ENCODE assay signal across 8 mouse cellular contexts in the genomic region with DNA sequence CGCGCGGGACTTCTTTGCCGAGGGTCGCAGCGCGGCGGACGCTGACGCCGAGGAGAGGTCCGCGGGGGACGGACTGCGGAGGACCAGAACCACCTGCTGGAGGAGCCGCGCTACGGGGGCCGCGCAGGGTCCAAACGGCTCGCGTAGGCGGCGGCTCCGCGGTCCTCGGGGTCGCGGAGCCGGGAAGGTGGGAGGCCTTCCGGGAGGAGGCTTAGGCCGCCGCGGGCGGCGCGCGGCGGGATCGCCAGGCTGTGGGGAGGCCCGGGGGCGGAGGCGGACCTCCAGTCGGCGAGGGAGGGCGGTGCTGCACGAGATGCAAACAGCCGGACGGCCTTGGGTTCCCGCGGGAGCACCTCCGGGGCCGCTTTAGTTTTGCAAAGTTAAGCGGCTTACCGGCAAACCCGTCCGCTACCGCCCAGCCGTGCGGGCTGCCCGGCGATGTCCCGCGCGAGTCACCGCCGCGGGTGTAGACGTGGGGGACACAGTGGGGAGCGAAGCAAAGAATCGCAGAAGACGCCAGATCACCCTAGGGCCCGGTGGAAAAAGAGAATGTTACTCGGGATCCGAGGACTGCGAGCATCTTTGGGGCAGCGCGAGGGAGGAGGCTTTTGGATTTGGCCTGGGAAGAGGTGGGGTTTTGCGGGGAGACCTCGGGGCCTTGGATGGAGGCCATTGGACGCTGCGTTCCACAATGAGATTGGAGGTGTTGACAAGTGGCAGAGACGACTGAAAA. TPM values are rescaled to one million over a fixed set of nuclear protein-coding genes. Genes with fewer than 3 reads are reported as not detected.
A peak's percentile ranks its signal among the peaks of the same experiment; 100 is the strongest.
DNase-seq lines count a peak whose midpoint lies in the region; ATAC-seq lines count a peak whose summit lies in the region.

No protein-coding gene starts in this region.

- peak overlapping the region; percentile 78 for H3K4me2 ChIP-seq in heart, embryonic 15.5 days

- peak overlapping the region; percentile 89 for H3K4me3 ChIP-seq in forebrain, embryonic 10.5 days
- peak overlapping the region; percentile 98 for H3K4me3 ChIP-seq in heart, embryonic 15.5 days

- H3K9me3 ChIP-seq in forebrain, embryonic 10.5 days = no peaks in the 10 kb centered on the region
- H3K9me3 ChIP-seq in heart, embryonic 15.5 days (replicated peaks) = no peaks in the 10 kb centered on the region

- H3K4me1 ChIP-seq in forebrain, embryonic 10.5 days = peaks cover 33% of the 10 kb centered on the region
- H3K4me1 ChIP-seq in heart, embryonic 15.5 days (replicated peaks) = peaks cover 20% of the 10 kb centered on the region

- H3K27me3 ChIP-seq in forebrain, embryonic 10.5 days (ENCODE audit: poor library complexity, severe bottlenecking) = peaks cover 24% of the 10 kb centered on the region
- 0 out of 2 replicates have a peak, but pooled peaks cover 7% of the 10 kb centered on the region for H3K27me3 ChIP-seq in heart, embryonic 15.5 days

- peak; percentile 10 to 23 for DNase-seq in CD8-positive naive resting alpha-beta T cell, adult 2 months (ENCODE audit: low read depth in 2 of 2, low spot score in 2 of 2)
- peak; percentile 39 for DNase-seq in brain, embryonic 18.5 days (ENCODE audit: low read depth, low spot score)
- DNase-seq in forebrain, embryonic 10.5 days (ENCODE audit: extremely low spot score, low spot score) = peak; percentile 76
- DNase-seq in kidney, postnatal 36 days = peak; percentile 77 to 82
- DNase-seq in lung, adult 18-20 months = peak; percentile 77 to 79
- DNase-seq in ovary, postnatal 10 days (ENCODE audit: low spot score) = peak; percentile 60
- DNase-seq in thymus, postnatal 0 days (ENCODE audit: low spot score) = peak; percentile 56

- WGBS in forebrain, embryonic 10.5 days = under 1% methylated on average over 84 of the region's 84 CpGs
- WGBS in heart, embryonic 15.5 days = under 1% methylated on average over 82 of the region's 84 CpGs

- H3K36me3 ChIP-seq in forebrain, embryonic 10.5 days (replicated peaks) = no peaks in the 10 kb centered on the region
- no peaks in the 10 kb centered on the region for H3K36me3 ChIP-seq in heart, embryonic 15.5 days

- peak overlapping the region; percentile 93 for H3K27ac ChIP-seq in forebrain, embryonic 10.5 days
- peak overlapping the region; percentile 80 for H3K27ac ChIP-seq in heart, embryonic 15.5 days

- H3K9ac ChIP-seq in heart, embryonic 15.5 days = peak overlapping the region; percentile 85

- peak; percentile 79 for ATAC-seq in heart, embryonic 15.5 days (replicated peaks; ENCODE audit: insufficient number of reproducible peaks, insufficient read depth, low FRiP score, low read depth)

RNA-seq across cellular contexts. Expression of gene Gkap1, which starts 1.1 kb away (rescaled TPM):
- polyA plus RNA-seq in forebrain, embryonic 10.5 days (2016; fragmentation: Nextera tagmentation; extraction: Ambion mirVana) = 25.2 and 29.1 TPM in 2 replicates
- 22.2 and 27.4 TPM in 2 replicates for polyA plus RNA-seq in heart, embryonic 15.5 days (2015; fragmentation: Nextera tagmentation; extraction: Ambion mirVana)
- polyA plus RNA-seq in thymus, postnatal 0 days (2015; fragmentation: Nextera tagmentation; extraction: Ambion mirVana) = 8.7 and 9.4 TPM in 2 replicates

RNA-seq across cellular contexts. Expression of gene Ubqln1, which starts 59.0 kb away (rescaled TPM):
- 123 and 133 TPM in 2 replicates for polyA plus RNA-seq in forebrain, embryonic 10.5 days (2016; fragmentation: Nextera tagmentation; extraction: Ambion mirVana)
- polyA plus RNA-seq in heart, embryonic 15.5 days (2015; fragmentation: Nextera tagmentation; extraction: Ambion mirVana) = 68.4 and 81.4 TPM in 2 replicates
- 89.4 and 92.3 TPM in 2 replicates for polyA plus RNA-seq in thymus, postnatal 0 days (2015; fragmentation: Nextera tagmentation; extraction: Ambion mirVana)

Comparison
In these comparisons a context has a peak if more than half of its experiments do, and no peak if none do; other contexts are left out.
1. Peak in every context shown above with its lines: DNase-seq, ATAC-seq, H3K4me3 ChIP-seq and H3K27ac ChIP-seq.
2. DNase-seq: peak in every context shown above with its lines; median percentile 80 in kidney, postnatal 36 days; 78 in lung, adult 18-20 months; 76 in forebrain, embryonic 10.5 days; 60 in ovary, postnatal 10 days; 56 in thymus, postnatal 0 days; 39 in brain, embryonic 18.5 days; 16 in CD8-positive naive resting alpha-beta T cell, adult 2 months.